Mouse (Mus musculus) bone marrow macrophage, adult 2 months (primary cell): ENCODE measurements at regions not wholly inside any gene's neighbourhood (a gene's known extent, or its start where the extent isn't known, plus 50 kb on each side); places are given as distances from the start of the nearest gene placed in this dataset.

Experiments used
- H3K27ac ChIP-seq: 2 replicates; pipeline ENCODE4 v1.5.1; 2012; ENCODE audit warnings: low read depth, low read length; ENCODE audit not compliant: insufficient read depth
- H3K4me1 ChIP-seq: 2 replicates; pipeline ENCODE4 v1.6.1; 2012; ENCODE audit warnings: low read length; ENCODE audit not compliant: control insufficient read depth, insufficient read depth
- H3K4me3 ChIP-seq: 2 replicates; pipeline ENCODE4 v1.5.1; 2012; ENCODE audit warnings: mild to moderate bottlenecking, low read length, moderate library complexity; ENCODE audit not compliant: insufficient read depth
- CTCF ChIP-seq: IDR thresholded peaks from 2 replicates; pipeline ENCODE4 v1.5.1; 2012; ENCODE audit warnings: low read depth, mild to moderate bottlenecking, low read length, moderate library complexity
- POLR2A ChIP-seq: IDR thresholded peaks from 2 replicates; pipeline ENCODE4 v1.6.1; 2012; ENCODE audit warnings: mild to moderate bottlenecking, low read depth, low read length, borderline replicate concordance

DNA sequence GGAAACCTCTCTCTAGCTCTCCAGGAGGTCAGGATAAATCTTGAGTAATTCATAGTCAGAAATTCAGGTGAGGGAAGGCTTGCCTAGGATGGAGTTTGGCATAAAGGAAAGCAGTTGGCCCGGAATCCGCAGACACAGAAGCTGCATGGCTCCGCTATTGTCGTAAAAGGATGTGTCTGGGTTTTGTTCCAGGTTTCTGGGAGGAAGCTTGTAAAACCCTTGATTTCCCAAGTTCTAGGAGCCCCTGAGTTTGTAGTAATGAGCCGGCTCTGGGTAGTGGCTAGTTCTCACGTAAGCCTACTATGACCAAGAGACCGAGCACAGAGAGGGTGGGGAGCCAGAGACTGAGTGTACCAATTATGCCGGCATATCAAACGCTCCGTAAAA, 52.7 kb upstream of the Gm21915 start:
- Histone ChIP-seq H3K27ac (no peak overlapping the region), H3K4me1 (peaks cover 13% of the 10 kb centered on the region)
- TF ChIP-seq POLR2A: no peak

DNA sequence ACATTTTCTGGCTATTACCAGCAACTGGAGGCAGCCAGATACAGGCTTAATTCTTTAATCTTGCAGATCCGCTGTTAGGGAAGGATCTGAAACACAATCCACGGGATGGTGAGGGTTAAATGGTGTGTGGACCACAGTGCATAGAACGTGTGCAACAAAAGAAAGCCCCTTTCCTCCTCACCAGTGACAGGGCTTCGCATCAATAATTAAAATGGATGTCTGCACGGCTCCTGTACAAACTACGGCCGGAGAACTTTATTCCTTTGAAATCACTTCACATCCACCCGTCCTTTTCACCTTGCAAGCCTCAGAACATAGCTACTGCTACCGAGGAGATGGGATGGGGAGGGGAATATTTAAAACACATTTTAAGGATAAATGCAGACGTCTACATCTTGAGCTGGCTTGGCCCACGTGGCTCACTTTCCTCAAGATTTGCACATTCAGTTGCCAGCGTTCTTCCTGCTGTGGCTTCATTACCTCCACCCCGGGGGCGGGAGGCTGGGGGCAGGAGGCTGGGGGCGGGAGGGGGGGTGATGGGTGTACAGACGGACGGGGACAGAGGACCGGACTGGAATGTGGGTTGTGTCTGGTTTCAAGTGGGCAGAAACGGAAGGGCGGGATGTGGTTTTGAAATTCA, 53.3 kb upstream of the Gm21915 start:
- H3K4me3 ChIP-seq: no peak overlapping the region
- H3K27ac ChIP-seq: no peak overlapping the region
- H3K4me1 ChIP-seq: peaks cover 16% of the 10 kb centered on the region
- TF ChIP-seq POLR2A: no peak
- TF ChIP-seq CTCF: no peak

More for the DNA sequence above, 52.7 kb upstream of the Gm21915 start:
- no peak overlapping the region for H3K4me3 ChIP-seq

DNA sequence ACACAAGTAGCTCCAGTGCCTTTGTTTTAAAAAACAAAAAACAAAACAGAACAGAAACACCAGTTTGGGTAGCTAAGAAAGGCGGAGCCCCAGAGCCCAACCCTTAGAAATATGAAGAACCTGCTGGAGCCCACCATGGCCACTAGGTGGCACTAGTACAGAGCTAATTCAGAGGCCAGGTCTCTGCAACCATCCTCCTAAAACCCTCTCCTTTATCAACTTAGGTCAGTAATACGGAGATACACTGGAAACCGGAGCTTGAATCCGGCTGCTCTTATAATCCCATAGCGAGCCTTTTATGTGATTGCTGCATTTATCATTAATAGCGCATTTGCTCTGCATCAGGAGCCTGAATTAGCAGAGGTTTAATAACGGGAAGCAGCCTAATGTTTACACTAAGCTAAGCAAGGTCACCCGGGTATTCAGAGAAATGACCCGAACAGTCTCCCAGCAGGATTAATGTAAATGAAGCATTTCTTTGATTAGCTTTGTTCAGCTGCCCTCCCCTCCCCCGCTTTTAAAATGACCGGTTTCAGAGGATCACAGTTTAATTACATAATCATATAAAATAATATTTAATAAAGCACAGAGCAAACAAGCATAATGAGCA, 53.9 kb upstream of the Gm21915 start:
- H3K4me3 ChIP-seq: no peak overlapping the region
- peak; percentile 77 for TF ChIP-seq CTCF
- no peak for TF ChIP-seq POLR2A
- no peak overlapping the region for H3K27ac ChIP-seq
- H3K4me1 ChIP-seq: peaks cover 16% of the 10 kb centered on the region

DNA sequence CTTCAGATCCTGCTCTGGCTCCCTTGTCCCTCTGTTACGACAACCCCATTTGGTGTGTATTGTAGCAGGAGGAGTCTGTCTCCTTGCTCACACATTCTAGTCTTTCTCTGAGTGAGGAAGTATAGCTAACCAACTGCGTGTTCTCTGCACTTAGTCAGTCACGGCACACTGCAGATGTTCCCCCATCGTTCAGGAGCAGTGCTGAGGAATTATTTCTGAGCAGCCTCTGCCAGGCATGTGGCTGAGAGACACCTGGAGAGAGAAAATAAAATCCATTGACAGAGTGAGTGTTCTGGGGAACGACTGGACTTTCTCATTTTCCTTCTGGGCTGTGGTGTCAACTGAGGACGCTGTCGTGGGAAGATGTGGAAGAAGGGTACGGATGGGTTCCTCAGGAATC, 54.5 kb upstream of the Gm21915 start:
- TF ChIP-seq POLR2A: no peak
- TF ChIP-seq CTCF: no peak
- no peak overlapping the region for H3K27ac ChIP-seq
- H3K4me1 ChIP-seq: peaks cover 16% of the 10 kb centered on the region
- no peak overlapping the region for H3K4me3 ChIP-seq

DNA sequence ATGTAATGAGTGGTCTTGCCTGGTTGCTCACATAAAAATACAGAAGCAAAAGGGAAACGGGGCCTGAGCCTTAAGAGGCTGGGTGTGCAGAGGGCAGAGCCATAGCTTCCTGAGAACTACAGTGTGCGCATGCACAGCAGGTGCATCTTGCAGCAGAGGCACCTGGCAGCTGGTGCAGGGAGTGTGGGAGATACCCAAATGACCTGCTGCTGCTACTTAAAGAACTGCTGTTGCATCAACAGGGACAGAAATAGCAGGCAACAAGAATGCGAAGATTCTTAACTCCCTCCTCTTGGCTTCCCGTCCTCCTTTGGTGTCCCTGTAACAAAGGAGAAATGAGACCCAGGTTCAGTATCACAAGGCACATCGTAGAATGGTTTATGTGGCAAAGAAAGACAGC, 56.3 kb upstream of the Gm21915 start:
- peaks cover 16% of the 10 kb centered on the region for H3K4me1 ChIP-seq
- no peak overlapping the region for H3K4me3 ChIP-seq
- no peak for TF ChIP-seq POLR2A
- TF ChIP-seq CTCF: no peak
- H3K27ac ChIP-seq: no peak overlapping the region

DNA sequence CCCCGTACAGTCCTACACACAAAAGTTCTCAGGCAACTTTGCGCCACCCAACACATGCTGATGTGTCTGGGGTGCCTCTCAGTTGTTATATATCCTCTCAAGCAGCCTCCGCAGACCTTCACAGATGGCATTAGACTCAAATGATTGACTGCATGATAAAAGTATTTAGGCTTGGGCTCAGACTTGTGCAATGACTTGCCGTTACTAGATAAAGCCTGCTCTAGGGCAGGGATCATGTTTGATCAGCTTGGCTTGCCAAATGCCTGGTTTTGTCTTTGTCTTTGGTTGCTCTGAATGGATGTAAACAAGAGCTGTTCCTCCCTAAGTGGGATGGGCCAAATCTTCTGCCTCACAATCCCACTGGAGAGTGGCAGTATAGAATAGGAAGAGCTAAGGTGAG, 57.2 kb upstream of the Gm21915 start:
- Histone ChIP-seq H3K4me1 (peaks cover 16% of the 10 kb centered on the region), H3K4me3 (no peak overlapping the region), H3K27ac (no peak overlapping the region)
- TF ChIP-seq CTCF: no peak
- no peak for TF ChIP-seq POLR2A

DNA sequence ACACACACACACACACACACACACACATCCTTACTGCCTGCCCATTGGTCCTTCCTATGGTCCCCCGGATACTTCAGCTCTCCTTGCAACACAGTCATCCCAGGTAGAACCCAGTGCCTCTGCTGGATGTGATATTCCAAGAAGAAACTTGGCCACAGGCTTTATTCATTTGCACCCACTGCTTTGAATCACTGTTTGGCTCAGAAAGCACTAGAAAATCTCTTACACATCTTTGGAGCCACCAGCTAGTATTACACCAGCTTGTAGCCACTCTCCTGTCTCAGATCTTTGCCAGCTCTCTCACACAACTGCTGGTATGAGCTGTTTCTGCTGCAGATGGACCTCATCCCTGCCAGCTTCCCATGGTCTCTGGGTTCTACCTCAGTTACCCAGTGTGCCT, 57.7 kb upstream of the Gm21915 start:
- Histone ChIP-seq H3K4me3 (no peak overlapping the region), H3K27ac (0 out of 2 replicates have a peak overlapping the region, but pooled peaks have one; percentile 25), H3K4me1 (peaks cover 15% of the 10 kb centered on the region)
- TF ChIP-seq CTCF: no peak
- no peak for TF ChIP-seq POLR2A

DNA sequence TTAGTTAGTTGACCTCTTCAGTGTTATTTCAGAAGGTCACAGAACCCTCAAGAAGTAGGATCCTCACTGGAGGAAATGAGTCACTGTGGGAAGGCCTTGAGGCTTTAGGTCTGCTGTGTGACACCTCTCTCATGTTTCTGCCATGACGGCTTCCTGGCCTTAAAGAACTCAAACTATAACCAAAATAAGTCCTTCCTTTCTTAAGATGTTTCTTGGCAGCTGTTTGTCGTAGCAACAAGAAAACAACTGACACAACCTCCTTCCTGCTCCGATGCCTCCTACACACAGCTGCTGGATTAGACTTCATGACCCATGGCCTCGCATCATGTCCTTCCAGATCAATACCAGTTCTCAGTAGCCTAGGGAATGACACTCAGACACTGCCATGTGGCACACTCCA, 58.1 kb upstream of the Gm21915 start:
- Histone ChIP-seq H3K4me3 (no peak overlapping the region), H3K4me1 (peaks cover 14% of the 10 kb centered on the region), H3K27ac (peak overlapping the region; percentile 25; the same call in 1 of the 2 replicates)
- TF ChIP-seq POLR2A (no peak), CTCF (no peak)

DNA sequence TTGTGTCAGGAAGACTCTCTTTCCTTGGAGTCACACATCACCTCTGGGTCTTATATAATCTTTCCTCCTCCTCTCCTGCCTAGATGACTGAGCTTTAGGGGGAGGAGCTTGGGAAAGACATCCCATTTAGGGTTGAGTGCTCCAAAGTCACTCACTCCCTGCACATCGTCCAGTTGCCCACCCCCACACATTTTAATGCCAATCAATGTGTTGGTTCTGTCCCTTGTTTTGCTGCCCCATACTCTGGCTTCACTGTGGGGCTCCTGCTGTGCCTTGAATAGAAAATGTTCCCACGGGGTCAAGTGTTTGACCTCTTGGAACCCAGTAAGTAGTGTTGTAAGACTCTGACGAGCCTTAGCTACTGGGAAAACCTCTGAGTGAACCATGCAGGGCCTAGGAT, 58.8 kb upstream of the Gm21915 start:
- Histone ChIP-seq H3K4me1 (peaks cover 8% of the 10 kb centered on the region), H3K27ac (no peak overlapping the region), H3K4me3 (no peak overlapping the region)
- TF ChIP-seq CTCF: no peak
- no peak for TF ChIP-seq POLR2A

DNA sequence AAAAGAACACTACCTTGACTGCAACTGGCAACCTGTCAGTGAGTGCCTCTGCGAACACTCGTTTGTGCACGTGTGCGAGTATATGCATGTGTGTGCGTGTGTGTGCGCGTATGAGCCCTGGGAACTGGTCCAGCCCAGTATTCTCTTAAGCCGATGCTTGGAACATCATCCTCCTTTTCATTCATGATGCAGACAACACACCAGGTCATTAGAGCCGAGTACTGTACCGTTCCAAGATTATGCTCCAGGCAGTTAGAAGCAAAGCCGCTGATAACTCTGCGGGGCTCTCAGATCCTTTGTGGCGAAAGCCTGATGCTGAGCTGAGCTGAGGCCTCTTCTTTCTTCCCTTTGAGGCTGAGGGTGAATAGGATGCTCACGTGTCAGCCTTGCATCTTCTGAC, 61.8 kb upstream of the Gm21915 start:
- Histone ChIP-seq H3K27ac (no peak overlapping the region), H3K4me1 (peaks cover 5% of the 10 kb centered on the region), H3K4me3 (no peak overlapping the region)
- TF ChIP-seq CTCF (no peak), POLR2A (no peak)
